Mouse (Mus musculus) embryonic fibroblast, embryonic 13.5 days (primary cell): Measurements from ENCODE around the gene Synpr.

Experiments
- CTCF ChIP-seq: IDR thresholded peaks from 2 replicates; pipeline ENCODE4 v1.5.1; 2011; ENCODE audit warnings: mild to moderate bottlenecking, control low read depth, low read length, moderate library complexity, borderline replicate concordance; ENCODE audit not compliant: insufficient read depth
- POLR2A ChIP-seq: IDR thresholded peaks from 2 replicates; pipeline ENCODE4 v1.6.1; 2011; ENCODE audit warnings: low read depth, mild to moderate bottlenecking, control low read depth, low read length, moderate library complexity

GRCm38 (mm10) chr14:13459333-13459732 is 174.8 kb downstream of the Synpr start:
- no peak for TF ChIP-seq CTCF
- no peak for TF ChIP-seq POLR2A
